Mouse (Mus musculus) embryonic fibroblast, embryonic 13.5 days (primary cell): ENCODE data around the gene Smim20. TPM values are rescaled to one million over a fixed set of nuclear protein-coding genes. Genes with fewer than 3 reads are reported as not detected.

Experiments
- H3K27ac ChIP-seq: 2 replicates; pipeline ENCODE4 v1.5.1; 2012; ENCODE audit warnings: low read length, control low read depth, inconsistent platforms; ENCODE audit not compliant: insufficient read depth
- H3K4me1 ChIP-seq: 2 replicates; pipeline ENCODE4 v1.6.1; 2011; ENCODE audit warnings: low read length; ENCODE audit not compliant: control insufficient read depth, insufficient read depth
- H3K4me3 ChIP-seq: 2 replicates; pipeline ENCODE4 v1.5.1; 2011; ENCODE audit warnings: mild to moderate bottlenecking, control low read depth, low read length; ENCODE audit not compliant: insufficient read depth
- CTCF ChIP-seq: IDR thresholded peaks from 2 replicates; pipeline ENCODE4 v1.5.1; 2011; ENCODE audit warnings: mild to moderate bottlenecking, control low read depth, low read length, moderate library complexity, borderline replicate concordance; ENCODE audit not compliant: insufficient read depth
- POLR2A ChIP-seq: IDR thresholded peaks from 2 replicates; pipeline ENCODE4 v1.6.1; 2011; ENCODE audit warnings: low read depth, mild to moderate bottlenecking, control low read depth, low read length, moderate library complexity
- polyA plus RNA-seq: library from polyadenylated mRNA; stranded (reverse); fragments of >200 nt; gene quantifications from 2 replicates; pipeline ENCODE4 v1.2.4, GENCODE M21; 2011; ENCODE audit warnings: low read depth; ENCODE audit not compliant: missing spikeins, insufficient read length

Gene Smim20
- polyA plus RNA-seq, result 25.8 and 29.4 TPM in 2 replicates

GRCm38 (mm10) chr5:53266931-53267853 lies at the start of gene Smim20:
Gene Smim20 (plus strand): TSS chr5:53267083.
- Histone ChIP-seq H3K4me3 (peak within 1 kb of the TSS; percentile 81), H3K27ac (no peak within 1 kb of the TSS), H3K4me1 (no peaks in the 10 kb centered on the region; the same call in 1 of the 2 replicates)
- TF ChIP-seq CTCF (no peak), POLR2A (peak; percentile 58)

DNA sequence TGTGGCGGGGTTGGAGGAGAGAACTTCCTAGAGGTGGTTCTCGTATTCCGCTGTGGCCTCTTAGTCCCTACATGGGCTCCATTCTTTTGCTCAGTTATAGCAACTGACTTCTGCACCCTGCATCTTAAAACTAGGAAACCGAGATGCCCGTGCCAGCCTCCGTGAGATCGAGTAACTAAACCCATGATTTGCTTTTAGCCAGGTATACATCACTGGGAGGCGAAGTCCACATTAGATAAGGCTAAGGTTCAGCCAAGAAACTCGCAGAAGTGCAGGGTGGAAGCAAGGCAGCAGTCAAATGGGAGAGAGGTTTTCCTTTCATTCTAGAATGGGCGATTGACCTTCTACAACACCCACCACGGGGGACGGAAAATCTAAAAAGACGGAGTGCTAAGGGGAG lies 41.4 kb upstream of the Smim20 start:
- Histone ChIP-seq H3K27ac (no peak overlapping the region), H3K4me3 (no peak overlapping the region), H3K4me1 (no peaks in the 10 kb centered on the region)
- TF ChIP-seq CTCF (no peak), POLR2A (no peak)

- no peak overlapping the region for H3K4me3 ChIP-seq
- no peak for TF ChIP-seq CTCF
- no peak for TF ChIP-seq POLR2A
- no peaks in the 10 kb centered on the region; the same call in 1 of the 2 replicates for H3K4me1 ChIP-seq
- no peak overlapping the region for H3K27ac ChIP-seq
These were observed 36.3 kb upstream of the Smim20 start for GRCm38 (mm10) chr5:53230560-53230959.

GRCm38 (mm10) chr5:53235551-53235950 lies 31.3 kb upstream of the Smim20 start:
- Histone ChIP-seq H3K4me1 (no peaks in the 10 kb centered on the region; the same call in 1 of the 2 replicates), H3K27ac (no peak overlapping the region), H3K4me3 (no peak overlapping the region)
- TF ChIP-seq POLR2A (no peak), CTCF (no peak)

GRCm38 (mm10) chr5:53236136-53236535 lies 30.7 kb upstream of the Smim20 start:
- Histone ChIP-seq H3K4me1 (no peaks in the 10 kb centered on the region; the same call in 1 of the 2 replicates), H3K27ac (no peak overlapping the region), H3K4me3 (no peak overlapping the region)
- TF ChIP-seq POLR2A (no peak), CTCF (no peak)

- Histone ChIP-seq H3K4me1 (no peaks in the 10 kb centered on the region; the same call in 1 of the 2 replicates), H3K4me3 (no peak overlapping the region), H3K27ac (no peak overlapping the region)
- TF ChIP-seq POLR2A (no peak), CTCF (no peak)
These were observed 30.1 kb upstream of the Smim20 start for GRCm38 (mm10) chr5:53236749-53237148.

- Histone ChIP-seq H3K4me3 (no peak overlapping the region), H3K4me1 (no peaks in the 10 kb centered on the region; the same call in 1 of the 2 replicates), H3K27ac (no peak overlapping the region)
- TF ChIP-seq CTCF (no peak), POLR2A (no peak)
These were observed 28.1 kb upstream of the Smim20 start for GRCm38 (mm10) chr5:53238761-53239160.

DNA sequence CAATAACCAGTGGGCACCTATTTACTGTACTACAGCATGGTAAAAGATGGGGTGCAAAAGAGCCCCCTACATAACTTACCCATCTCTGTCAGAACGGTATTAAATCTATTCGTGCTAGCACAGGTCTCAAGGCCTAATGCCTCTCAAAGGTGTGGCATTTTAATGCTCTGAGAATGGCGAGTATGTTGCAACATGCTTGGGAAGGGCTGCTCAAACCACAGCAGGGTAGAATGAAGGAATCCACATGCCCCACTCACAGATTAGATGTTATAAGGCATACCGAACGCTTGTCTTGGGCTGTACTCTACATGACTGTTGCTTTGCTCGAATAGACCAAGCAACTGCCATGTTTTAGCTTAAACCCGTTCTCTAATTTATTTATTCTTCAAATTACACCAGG lies 27.7 kb upstream of the Smim20 start:
- H3K4me3 ChIP-seq, result no peak overlapping the region
- H3K4me1 ChIP-seq, result no peaks in the 10 kb centered on the region; the same call in 1 of the 2 replicates
- TF ChIP-seq CTCF (no peak), POLR2A (no peak)
- H3K27ac ChIP-seq, result no peak overlapping the region

- TF ChIP-seq POLR2A (no peak), CTCF (no peak)
- Histone ChIP-seq H3K4me3 (no peak overlapping the region), H3K4me1 (no peaks in the 10 kb centered on the region; the same call in 1 of the 2 replicates), H3K27ac (no peak overlapping the region)
These were observed 26.9 kb upstream of the Smim20 start for GRCm38 (mm10) chr5:53239831-53240440.
